Mouse (Mus musculus): ENCODE data around the gene Rtl5.
"Not testable (repeated sequence)": the region's sequence is repeated elsewhere in the genome, so short reads cannot be mapped to it uniquely, and the experiment has no call there.

The Rtl5 gene

DNA sequence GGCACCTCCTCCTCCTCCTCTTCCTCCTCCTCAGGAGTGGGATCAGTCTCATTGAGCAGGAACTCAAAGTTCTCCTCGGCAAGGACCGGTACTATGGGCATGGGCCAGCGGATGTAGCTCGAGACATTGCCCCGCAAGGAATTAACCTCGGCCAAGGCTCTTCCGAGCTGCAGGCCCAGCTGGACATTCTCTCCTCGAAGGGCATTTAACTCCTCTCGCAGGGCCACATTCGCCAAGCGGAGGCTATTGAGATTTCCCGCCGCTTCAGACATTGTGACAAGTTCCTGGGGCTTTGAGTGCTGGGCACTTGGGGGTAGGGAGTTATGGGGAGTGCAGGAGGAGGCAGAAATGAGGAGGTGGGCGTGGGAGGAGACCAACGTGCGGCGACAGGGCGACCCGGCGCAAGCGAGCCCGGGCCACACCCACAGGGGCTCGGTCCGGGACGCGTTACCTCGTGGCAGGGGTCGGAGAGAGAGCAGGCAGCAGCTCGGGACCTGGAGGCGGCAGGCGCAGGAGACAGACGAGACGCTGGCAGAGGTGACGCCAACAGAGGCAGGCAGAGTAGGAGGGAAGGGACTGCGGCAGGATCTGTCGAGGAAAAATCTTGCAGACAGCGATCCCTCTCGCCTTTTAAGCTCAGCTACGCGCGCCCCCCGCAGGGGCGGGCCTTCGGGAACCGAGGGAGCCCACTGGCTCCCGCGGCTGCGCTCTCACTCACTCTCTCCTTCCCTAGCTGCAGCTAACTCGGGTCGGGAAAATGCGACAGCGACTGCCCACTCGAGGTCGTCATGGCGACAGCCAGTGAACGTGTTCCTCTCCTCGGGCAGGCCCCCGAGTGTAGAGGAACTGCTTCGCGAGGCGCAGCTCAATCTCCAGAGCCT is at the start of gene Rtl5:
Rtl5 (minus strand) TSS at position 714 of the 881 bp plus-strand sequence.
- no peak for DNase-seq (ENCODE audit: extremely low read depth, insufficient read length, low spot score)

DNA sequence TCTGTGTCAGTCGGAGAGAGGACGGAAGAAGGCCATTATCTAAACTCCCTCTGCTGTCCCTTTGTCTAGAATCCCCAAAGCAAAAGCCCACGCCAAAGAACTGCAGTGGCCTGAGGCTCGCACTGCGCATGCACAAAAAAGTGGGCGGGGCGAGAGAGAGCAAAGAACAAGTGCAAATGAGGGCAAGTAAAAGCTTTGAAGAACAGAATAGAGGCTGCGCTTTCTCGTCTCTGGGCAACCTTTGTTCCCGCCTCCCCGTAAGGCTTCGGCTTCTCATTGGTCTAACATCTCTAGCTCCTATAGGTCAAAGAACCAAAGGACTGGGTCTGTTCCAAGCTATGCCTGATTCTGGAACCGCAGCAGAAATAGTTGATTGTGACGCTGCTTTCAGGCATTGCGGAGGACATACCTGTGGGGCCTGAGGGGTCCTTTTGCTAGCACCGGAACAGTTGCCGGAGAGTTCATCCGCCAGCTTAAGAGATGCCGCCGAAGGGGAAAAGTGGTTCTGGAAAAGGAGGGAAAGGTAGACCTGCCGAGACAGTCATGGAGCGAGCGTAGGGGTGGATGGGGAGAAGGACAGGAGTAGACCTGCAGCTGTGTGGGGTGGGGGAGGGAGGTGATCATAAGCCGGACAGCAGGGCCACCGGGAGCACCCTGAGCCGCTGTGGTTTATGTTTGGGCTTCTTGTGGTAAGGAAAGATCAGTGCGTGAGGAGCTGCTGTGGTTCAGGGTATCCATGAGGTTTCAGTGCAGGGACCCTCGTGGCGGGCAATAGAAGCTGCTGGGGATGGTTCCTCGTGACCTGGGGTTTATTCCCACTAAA is 48.1 kb upstream of the Rtl5 start, which contains the start of gene Pin4:
Pin4 (plus strand) TSS at position 406 of the 823 bp plus-strand sequence.
- peak; percentile 83 for DNase-seq (ENCODE audit: extremely low read depth, insufficient read length, low spot score)

DNA sequence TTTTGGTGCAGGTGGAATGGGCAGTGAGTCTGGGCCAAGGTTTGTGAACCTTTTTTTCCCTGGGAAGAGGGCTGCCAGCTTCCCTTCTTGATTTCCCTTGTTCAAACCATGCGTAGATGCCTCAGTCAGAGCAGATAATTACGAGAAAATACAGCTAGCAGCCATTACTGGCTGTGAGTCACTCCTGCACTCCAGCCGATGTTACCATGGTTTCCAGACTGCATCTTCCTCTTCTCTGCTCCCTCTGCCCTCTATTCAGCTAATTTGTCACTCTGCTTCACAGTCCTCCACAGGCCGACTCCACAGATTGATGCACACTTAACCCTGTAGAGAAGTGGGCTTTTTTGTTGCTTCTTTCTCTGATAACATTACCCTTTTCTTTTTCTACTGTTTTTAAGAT is 44.6 kb upstream of the Rtl5 start:
- DNase-seq (ENCODE audit: extremely low read depth, insufficient read length, low spot score), result no peak

DNA sequence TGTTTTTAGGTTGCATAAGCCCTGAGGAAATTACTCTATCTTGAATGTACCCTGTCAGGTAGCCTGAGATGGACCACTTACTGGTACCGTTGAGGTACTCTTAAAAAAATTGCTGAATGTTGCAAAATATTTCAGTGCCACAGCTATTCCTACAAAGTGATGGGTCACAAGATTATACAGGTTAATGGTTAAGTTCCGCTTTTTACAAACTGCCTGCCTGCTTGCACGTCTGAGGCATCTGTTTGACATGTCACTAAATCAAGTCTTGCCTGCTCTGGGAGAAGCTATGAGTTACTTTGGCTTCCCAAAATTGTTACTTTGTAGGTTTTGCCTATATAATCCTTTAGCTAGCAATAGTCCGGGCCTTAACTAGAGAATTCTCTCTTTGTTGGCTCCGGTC is 38.2 kb upstream of the Rtl5 start:
- DNase-seq (ENCODE audit: extremely low read depth, insufficient read length, low spot score), result not testable (repeated sequence)

GRCm38 (mm10) chrX:102103830-102104229 is 32.7 kb upstream of the Rtl5 start:
- DNase-seq (ENCODE audit: extremely low read depth, insufficient read length, low spot score), result not testable (repeated sequence)

GRCm38 (mm10) chrX:102101886-102102285 is 30.8 kb upstream of the Rtl5 start:
- DNase-seq (ENCODE audit: extremely low read depth, insufficient read length, low spot score), result no peak

DNA sequence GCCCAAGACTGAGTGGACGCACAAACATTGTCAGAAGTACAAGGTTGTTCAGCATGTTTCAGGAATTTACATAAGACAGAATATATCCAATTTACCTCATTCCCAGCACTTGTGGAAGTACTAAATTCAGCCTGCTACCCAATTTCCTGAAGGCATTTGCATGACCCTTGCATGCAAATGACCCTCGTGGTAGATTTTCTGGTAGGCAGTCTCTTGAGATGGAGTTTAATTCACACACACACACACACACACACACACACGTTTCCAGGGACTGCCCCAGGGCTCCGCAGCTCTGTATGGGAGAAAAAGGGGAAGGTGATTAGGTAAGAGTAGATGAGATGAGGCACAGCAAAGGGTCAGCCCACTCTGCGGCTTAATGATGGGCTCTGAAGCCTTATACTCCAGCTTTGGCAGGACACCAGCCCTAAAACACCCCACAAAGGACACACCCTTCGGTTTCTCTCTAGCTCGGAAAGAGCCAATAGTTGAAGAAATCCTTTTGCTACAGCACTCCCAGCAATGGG is 23.3 kb upstream of the Rtl5 start:
- DNase-seq (ENCODE audit: extremely low read depth, insufficient read length, low spot score), result no peak

GRCm38 (mm10) chrX:102090605-102091004 is 19.5 kb upstream of the Rtl5 start:
- DNase-seq (ENCODE audit: extremely low read depth, insufficient read length, low spot score), result peak; percentile 21

- DNase-seq (ENCODE audit: extremely low read depth, insufficient read length, low spot score), result no peak
Observed at GRCm38 (mm10) chrX:102085798-102086443, 14.8 kb upstream of the Rtl5 start.

DNA sequence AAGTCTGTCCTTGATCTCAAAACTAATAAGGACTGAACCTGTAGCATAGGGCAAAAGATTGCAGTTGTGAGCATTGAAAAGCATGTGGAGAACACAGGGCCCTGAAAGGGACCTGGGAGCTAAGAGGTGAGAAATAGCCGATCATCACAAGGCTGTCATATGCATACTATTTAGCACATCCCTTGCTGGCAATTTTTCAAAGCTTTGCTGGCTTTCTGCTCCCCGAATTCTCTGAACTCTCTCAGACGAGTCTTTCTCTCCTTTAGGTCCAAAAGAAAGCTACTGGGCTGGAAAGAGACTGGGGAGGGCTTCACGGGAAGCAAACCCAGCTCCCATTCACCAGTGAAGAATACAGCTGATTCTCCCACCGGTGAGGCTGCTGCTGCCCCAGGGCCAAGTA is 11.2 kb upstream of the Rtl5 start:
- no peak for DNase-seq (ENCODE audit: extremely low read depth, insufficient read length, low spot score)

GRCm38 (mm10) chrX:102081573-102082279 is 10.6 kb upstream of the Rtl5 start:
- DNase-seq (ENCODE audit: extremely low read depth, insufficient read length, low spot score), result no peak

DNA sequence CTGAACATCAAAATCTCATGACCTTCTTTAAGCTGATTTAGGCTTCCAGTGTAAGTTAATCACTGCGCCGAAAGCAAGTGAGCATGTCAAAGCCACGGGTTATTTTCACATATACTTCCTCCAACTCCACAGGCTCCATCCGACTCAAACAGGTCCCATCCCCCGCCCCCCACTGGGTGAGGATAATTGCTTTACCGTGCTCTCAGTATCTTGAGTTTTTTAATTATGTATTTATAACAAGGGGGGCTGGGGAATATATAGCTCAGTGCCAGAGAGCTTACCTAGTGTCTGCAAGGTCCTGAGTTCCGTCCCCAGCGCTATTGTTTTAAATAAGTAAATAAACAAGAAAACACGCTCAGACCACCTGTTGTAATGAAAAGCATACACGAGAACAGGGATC is 10.0 kb upstream of the Rtl5 start:
- DNase-seq (ENCODE audit: extremely low read depth, insufficient read length, low spot score), result no peak

- DNase-seq (ENCODE audit: extremely low read depth, insufficient read length, low spot score), result peak; percentile 36
Observed at GRCm38 (mm10) chrX:102076886-102077765, 6.0 kb upstream of the Rtl5 start.

DNA sequence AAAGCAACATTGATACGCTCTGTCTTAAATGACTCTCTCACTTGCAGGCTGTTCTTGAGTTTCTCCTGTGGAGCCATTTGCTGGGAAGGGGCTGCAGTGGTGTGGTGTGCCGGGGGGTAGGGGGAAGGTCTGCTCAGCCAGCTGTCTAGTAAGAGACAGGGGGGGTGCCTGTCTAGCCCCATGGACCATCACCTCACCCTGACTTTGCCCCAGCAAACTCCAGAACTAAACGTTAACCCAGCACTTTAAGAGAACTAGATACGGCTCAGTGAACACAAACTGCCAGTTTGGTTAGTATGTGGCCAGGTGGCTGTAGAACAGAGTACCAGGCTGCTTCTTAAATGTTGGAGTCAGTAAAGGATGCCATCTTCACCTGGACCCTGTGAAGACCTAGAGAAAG is 4.1 kb upstream of the Rtl5 start:
- no peak for DNase-seq (ENCODE audit: extremely low read depth, insufficient read length, low spot score)

DNA sequence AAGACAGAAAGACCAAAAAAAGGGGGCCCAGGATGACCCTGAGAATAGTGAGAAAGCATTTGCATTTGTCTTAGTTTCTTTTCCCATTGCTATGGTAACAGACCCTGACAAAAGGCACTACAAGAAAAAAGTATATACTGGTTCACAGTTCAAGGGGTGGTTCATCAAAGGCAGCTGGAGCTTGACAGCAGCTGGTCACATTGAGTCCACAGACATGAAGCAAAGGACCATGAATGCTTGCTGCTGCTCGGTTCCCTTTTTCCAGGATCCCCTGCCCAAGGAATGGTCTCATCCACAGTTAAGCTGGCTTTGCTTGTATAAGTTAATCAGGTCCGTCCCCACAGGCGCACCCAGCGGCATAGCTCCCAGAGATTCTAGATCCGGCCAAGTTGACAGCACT is 3.3 kb upstream of the Rtl5 start:
- no peak for DNase-seq (ENCODE audit: extremely low read depth, insufficient read length, low spot score)

DNA sequence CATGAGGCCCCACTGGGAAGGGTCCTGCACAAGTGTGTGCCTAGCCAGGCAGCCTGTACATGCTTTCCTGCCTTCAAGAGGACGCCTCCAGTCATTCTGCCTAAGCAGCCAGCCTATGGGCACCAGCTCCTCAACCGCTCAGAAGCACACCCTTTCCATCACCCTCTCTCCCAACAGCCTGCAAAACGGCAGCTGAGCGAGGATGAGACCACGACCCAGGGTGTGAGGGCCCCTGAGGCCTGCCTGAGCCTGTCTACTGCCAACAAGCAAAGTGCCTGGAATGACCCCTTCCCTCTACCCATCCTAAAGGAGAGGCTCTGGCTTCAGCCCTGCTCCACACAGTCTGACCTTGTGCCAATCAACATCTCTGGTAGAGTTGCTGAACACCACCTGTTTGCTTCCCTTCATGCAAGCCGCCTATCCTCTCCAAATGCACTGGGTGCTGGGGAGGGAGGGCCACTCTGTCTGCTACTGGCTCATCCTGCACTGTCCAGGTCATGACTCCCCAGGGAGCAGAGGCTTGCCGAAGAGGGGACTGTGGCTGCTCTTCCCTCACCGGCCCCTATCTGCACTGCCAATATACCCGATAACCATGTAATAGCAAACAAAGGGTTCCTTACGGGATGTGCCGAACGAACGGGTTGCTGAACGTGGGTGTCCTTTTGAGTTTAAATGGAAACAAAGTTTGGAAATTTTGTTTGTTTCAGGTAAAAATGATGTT is 2.7 kb upstream of the Rtl5 start:
- DNase-seq (ENCODE audit: extremely low read depth, insufficient read length, low spot score), result no peak

- no peak for DNase-seq (ENCODE audit: extremely low read depth, insufficient read length, low spot score)
Observed at GRCm38 (mm10) chrX:102071517-102071916, 413 bp upstream of the Rtl5 start.

DNA sequence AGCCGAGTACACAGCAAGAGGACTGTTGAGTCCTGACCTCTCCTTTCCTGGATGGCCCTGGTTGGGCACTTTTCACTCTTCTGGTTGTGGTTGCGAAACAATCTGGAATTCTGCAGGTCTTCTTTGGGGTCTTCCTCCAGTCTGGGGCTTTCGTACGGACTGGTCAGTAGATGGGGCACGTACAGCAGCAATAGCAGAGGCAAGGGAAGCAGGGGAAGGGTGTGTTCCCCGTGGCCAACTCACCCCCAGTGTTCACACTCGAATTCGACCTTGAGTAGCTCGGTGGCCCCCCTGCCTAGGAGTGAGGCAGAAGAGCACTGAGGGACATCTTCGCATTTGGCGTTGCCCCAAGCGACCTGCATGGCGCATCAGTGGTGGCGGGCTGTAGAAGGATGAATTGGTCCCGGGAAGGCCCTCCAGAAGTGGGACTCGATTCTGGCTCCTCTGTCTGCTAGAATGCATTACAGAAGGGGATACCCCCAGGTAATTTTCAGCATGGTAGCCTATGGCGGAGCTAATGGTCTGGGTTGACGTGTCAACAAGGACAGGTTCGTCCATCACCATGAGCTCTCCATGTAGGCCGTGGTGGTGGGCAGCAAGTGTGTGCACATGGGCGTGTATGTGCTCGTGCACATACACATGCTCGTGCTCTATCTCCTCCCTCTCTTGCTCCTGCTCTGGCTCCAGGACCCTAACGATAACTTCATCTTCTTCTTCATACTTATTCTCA is 2.1 kb downstream of the Rtl5 start:
- no peak for DNase-seq (ENCODE audit: extremely low read depth, insufficient read length, low spot score)

Data from 3134 (cell line).